Mouse (Mus musculus): Measurements from ENCODE around the gene Zfp949. TPM values are rescaled to one million over a fixed set of nuclear protein-coding genes. Genes with fewer than 3 reads are reported as not detected.

Zfp949 gene
- 5.9 to 12.0 TPM (median 7.6 TPM) in 4 replicates for total RNA-seq (2023; ENCODE audit: inconsistent age)

GRCm38 (mm10) chr9:88547851-88548613 lies at the start of gene Zfp949:
Zfp949 (plus strand) TSS chr9:88548020.

GRCm38 (mm10) chr9:88580591-88580990 lies 32.8 kb downstream of the Zfp949 start, which contains the start of gene Trim43a:
Trim43a (plus strand) TSS chr9:88580891.

Other genes with a start within 250 kb of the Zfp949 start
- 9.5 to 15.0 TPM (median 12.2 TPM) in 4 replicates for gene Nt5e, start 220.8 kb upstream of the Zfp949 start, total RNA-seq (2023; ENCODE audit: inconsistent age)
- gene Snx14, start 109.1 kb upstream of the Zfp949 start, total RNA-seq (2023; ENCODE audit: inconsistent age), result 23.8 to 29.4 TPM (median 27.0 TPM) in 4 replicates
- 1.0 to 2.0 TPM in 2 of 4 replicates, not detected in the others for gene Gm20537, start 91.4 kb upstream of the Zfp949 start, total RNA-seq (2023; ENCODE audit: inconsistent age)
- gene Syncrip, start 65.4 kb upstream of the Zfp949 start, total RNA-seq (2023; ENCODE audit: inconsistent age), result 101 to 108 TPM (median 104 TPM) in 4 replicates
- 1.2 TPM in 1 of 4 replicates, not detected in the others for gene Trim43a, start 32.9 kb downstream of the Zfp949 start, total RNA-seq (2023; ENCODE audit: inconsistent age)
- 54.8 to 73.4 TPM (median 61.1 TPM) in 4 replicates for gene Mthfsl, start 172.3 kb downstream of the Zfp949 start, total RNA-seq (2023; ENCODE audit: inconsistent age)
- gene Bcl2a1d, start 183.9 kb downstream of the Zfp949 start, total RNA-seq (2023; ENCODE audit: inconsistent age), result 31.0 to 54.8 TPM (median 41.5 TPM) in 4 replicates

Data from B cell, adult (primary cell).